Mouse (Mus musculus) liver, postnatal 0 days (tissue): ENCODE data around the gene Plekhj1.

Experiments
- CTCF ChIP-seq: sonication (generic); IDR thresholded peaks from 2 replicates; pipeline ENCODE4 v1.5.1; 2016; ENCODE audit warnings: antibody characterized with exemption, low read depth
- EP300 ChIP-seq: IDR thresholded peaks from 2 replicates; pipeline ENCODE4 v1.6.1; 2016; ENCODE audit warnings: antibody characterized with exemption, low read depth, mild to moderate bottlenecking

- TF ChIP-seq CTCF (no peak), EP300 (no peak)
Observed at GRCm38 (mm10) chr10:80766161-80766815, 32.1 kb downstream of the Plekhj1 start.
